ENCODE assay signal across 15 mouse cellular contexts in the genomic region with DNA sequence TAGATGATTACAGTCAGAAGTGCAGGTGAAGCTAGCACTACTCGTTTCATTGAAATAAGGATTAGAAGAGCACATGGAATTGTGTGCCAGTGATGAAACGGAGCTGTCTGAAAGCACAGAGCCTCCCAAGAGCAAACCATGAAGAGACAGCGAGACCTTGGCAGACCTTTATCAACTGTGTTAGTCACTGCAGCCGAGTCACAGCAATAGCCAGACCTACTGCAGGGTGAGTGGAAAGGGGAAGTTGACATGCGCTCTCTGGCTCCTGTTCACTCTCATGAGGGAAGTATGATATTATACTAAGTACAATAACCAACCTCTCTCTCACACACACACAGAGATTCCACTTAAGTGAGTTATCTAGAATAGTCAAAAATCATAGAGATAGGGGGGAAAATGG. TPM values are rescaled to one million over a fixed set of nuclear protein-coding genes. Genes with fewer than 3 reads are reported as not detected.
DNase-seq lines count a peak whose midpoint lies in the region; ATAC-seq lines count a peak whose summit lies in the region.
"Had no signal": no experiment of that assay in that cellular context is flagged by ENCODE, and none has a peak within 500 bp of the region (broad histone marks: within the 10 kb centered on the region; RNA-seq: fewer than 3 reads in every experiment).

No protein-coding gene starts in this region.

- no peak overlapping the region for H3K4me3 ChIP-seq in limb, embryonic 12.5 days (replicated peaks)
- H3K4me3 ChIP-seq in limb, embryonic 10.5 days = no peak overlapping the region
- no peak overlapping the region for H3K4me3 ChIP-seq in heart, embryonic 12.5 days
- H3K4me3 ChIP-seq in hindbrain, embryonic 12.5 days = no peak overlapping the region
- H3K4me3 ChIP-seq: kidney, embryonic 15.5 days; liver, embryonic 15.5 days had no signal

- peaks cover 7% of the 10 kb centered on the region; the same call in 1 of the 2 replicates for H3K4me1 ChIP-seq in limb, embryonic 12.5 days (replicated peaks)
- H3K4me1 ChIP-seq in limb, embryonic 10.5 days = peaks cover 5% of the 10 kb centered on the region; the same call in 1 of the 2 replicates
- H3K4me1 ChIP-seq in heart, embryonic 12.5 days (replicated peaks) = peaks cover 14% of the 10 kb centered on the region
- no peaks in the 10 kb centered on the region for H3K4me1 ChIP-seq in hindbrain, embryonic 12.5 days

- no peak for DNase-seq in limb, embryonic 10.5 days (ENCODE audit: low spot score)
- DNase-seq in NIH3T3 (ENCODE audit: low read depth) = peak; percentile 37
- DNase-seq in right cerebral cortex, postnatal 36 days (ENCODE audit: low spot score in 2 of 2) = no peak
- no peak for DNase-seq in kidney, postnatal 14 days
- DNase-seq: cerebellum, adult 2 months; thymus, postnatal 36 days had no signal

- no peak for ATAC-seq in limb, embryonic 12.5 days (ENCODE audit: insufficient number of reproducible peaks, insufficient read depth, low FRiP score, low TSS enrichment, low read depth)
- ATAC-seq in heart, embryonic 12.5 days (ENCODE audit: insufficient number of reproducible peaks, low FRiP score) = no peak
- peak; percentile 80 for ATAC-seq in megakaryocyte-erythroid progenitor cell, adult 5-6 weeks (replicated peaks; ENCODE audit: low FRiP score, low TSS enrichment, poor library complexity, severe bottlenecking)
- ATAC-seq in hindbrain, embryonic 12.5 days (ENCODE audit: low FRiP score) = no peak
- ATAC-seq: activated CD4-positive, CD25-positive, alpha-beta regulatory T cell, adult 4 months; CD4-positive, CD25-positive, alpha-beta regulatory T cell, adult 4 months; forebrain, embryonic 14.5 days had no signal

- 0 out of 2 replicates have a peak overlapping the region, but pooled peaks have one; percentile 23 for H3K27ac ChIP-seq in limb, embryonic 12.5 days
- H3K27ac ChIP-seq in limb, embryonic 10.5 days = no peak overlapping the region
- peak overlapping the region; percentile 33; the same call in 1 of the 2 replicates for H3K27ac ChIP-seq in heart, embryonic 12.5 days (ENCODE audit: poor library complexity, severe bottlenecking)
- H3K27ac ChIP-seq in hindbrain, embryonic 12.5 days = no peak overlapping the region
- H3K27ac ChIP-seq: kidney, embryonic 15.5 days; liver, embryonic 15.5 days had no signal

- no peak overlapping the region for H3K4me2 ChIP-seq in limb, embryonic 12.5 days
- no peak overlapping the region for H3K4me2 ChIP-seq in heart, embryonic 12.5 days
- no peak overlapping the region for H3K4me2 ChIP-seq in hindbrain, embryonic 12.5 days (replicated peaks)
- H3K4me2 ChIP-seq: kidney, embryonic 15.5 days; liver, embryonic 15.5 days had no signal

- H3K9ac ChIP-seq in limb, embryonic 12.5 days (replicated peaks) = no peak overlapping the region
- H3K9ac ChIP-seq in heart, embryonic 12.5 days = no peak overlapping the region
- H3K9ac ChIP-seq in hindbrain, embryonic 12.5 days = no peak overlapping the region
- H3K9ac ChIP-seq: kidney, embryonic 15.5 days; liver, embryonic 15.5 days had no signal

- 0 out of 2 replicates have a peak, but pooled peaks cover 6% of the 10 kb centered on the region for H3K9me3 ChIP-seq in limb, embryonic 12.5 days
- no peaks in the 10 kb centered on the region for H3K9me3 ChIP-seq in limb, embryonic 10.5 days (replicated peaks)
- no peaks in the 10 kb centered on the region for H3K9me3 ChIP-seq in heart, embryonic 12.5 days (replicated peaks)
- no peaks in the 10 kb centered on the region for H3K9me3 ChIP-seq in hindbrain, embryonic 12.5 days (replicated peaks)
- H3K9me3 ChIP-seq: kidney, embryonic 15.5 days; liver, embryonic 15.5 days had no signal

- WGBS in limb, embryonic 12.5 days = 92% methylated on average over 5 of the region's 5 CpGs
- 94% methylated on average over 5 of the region's 5 CpGs for WGBS in limb, embryonic 10.5 days
- 30% methylated on average over 5 of the region's 5 CpGs for WGBS in heart, embryonic 12.5 days
- WGBS in hindbrain, embryonic 12.5 days = 89% methylated on average over 5 of the region's 5 CpGs

- peaks cover 65% of the 10 kb centered on the region for H3K36me3 ChIP-seq in limb, embryonic 12.5 days
- peaks cover 86% of the 10 kb centered on the region for H3K36me3 ChIP-seq in limb, embryonic 10.5 days
- H3K36me3 ChIP-seq in heart, embryonic 12.5 days = peaks cover 46% of the 10 kb centered on the region
- peaks cover 34% of the 10 kb centered on the region for H3K36me3 ChIP-seq in hindbrain, embryonic 12.5 days

- no peaks in the 10 kb centered on the region for H3K27me3 ChIP-seq in limb, embryonic 12.5 days
- H3K27me3 ChIP-seq in limb, embryonic 10.5 days (ENCODE audit: low read depth, poor library complexity, severe bottlenecking) = no peaks in the 10 kb centered on the region
- H3K27me3 ChIP-seq in heart, embryonic 12.5 days (replicated peaks) = no peaks in the 10 kb centered on the region
- no peaks in the 10 kb centered on the region for H3K27me3 ChIP-seq in hindbrain, embryonic 12.5 days
- H3K27me3 ChIP-seq: kidney, embryonic 15.5 days; liver, embryonic 15.5 days had no signal

RNA-seq across cellular contexts. Expression of a gene that starts 7.9 kb away (rescaled TPM):
- polyA plus RNA-seq in limb, embryonic 12.5 days (2016; fragmentation: Nextera tagmentation; extraction: Ambion mirVana) = 16.3 and 17.4 TPM in 2 replicates
- polyA plus RNA-seq in limb, embryonic 10.5 days (2016; fragmentation: Nextera tagmentation; extraction: Ambion mirVana) = 15.3 and 16.6 TPM in 2 replicates
- polyA plus RNA-seq in heart, embryonic 12.5 days (2016; fragmentation: Nextera tagmentation; extraction: Ambion mirVana) = 15.4 and 17.4 TPM in 2 replicates
- 15.5 and 19.5 TPM in 2 replicates for total RNA-seq in megakaryocyte-erythroid progenitor cell, adult 5-6 weeks (2014; fragmentation: Nextera tagmentation)
- total RNA-seq in megakaryocyte-erythroid progenitor cell, adult 5-6 weeks (2017) = 18.3 and 20.2 TPM in 2 replicates
- 13.3 and 15.0 TPM in 2 replicates for polyA plus RNA-seq in hindbrain, embryonic 12.5 days (2016; fragmentation: Nextera tagmentation; extraction: Ambion mirVana)

RNA-seq across cellular contexts. Expression of a gene that starts 8.0 kb away (rescaled TPM):
- 20.7 and 23.1 TPM in 2 replicates for polyA plus RNA-seq in limb, embryonic 12.5 days (2016; fragmentation: Nextera tagmentation; extraction: Ambion mirVana)
- 17.1 and 20.9 TPM in 2 replicates for polyA plus RNA-seq in limb, embryonic 10.5 days (2016; fragmentation: Nextera tagmentation; extraction: Ambion mirVana)
- polyA plus RNA-seq in heart, embryonic 12.5 days (2016; fragmentation: Nextera tagmentation; extraction: Ambion mirVana) = 10.8 and 14.6 TPM in 2 replicates
- 27.8 and 52.0 TPM in 2 replicates for total RNA-seq in megakaryocyte-erythroid progenitor cell, adult 5-6 weeks (2014; fragmentation: Nextera tagmentation)
- total RNA-seq in megakaryocyte-erythroid progenitor cell, adult 5-6 weeks (2017) = 19.5 and 32.9 TPM in 2 replicates
- 16.7 and 19.7 TPM in 2 replicates for polyA plus RNA-seq in hindbrain, embryonic 12.5 days (2016; fragmentation: Nextera tagmentation; extraction: Ambion mirVana)

Comparison
In these comparisons a context has a peak if more than half of its experiments do, and no peak if none do; other contexts are left out.
1. H3K27ac ChIP-seq: peak in limb, embryonic 12.5 days (single experiment) and heart, embryonic 12.5 days (single experiment); none in limb, embryonic 10.5 days (single experiment) and hindbrain, embryonic 12.5 days (single experiment).